Mouse (Mus musculus) megakaryocyte, embryonic 14.5 days (primary cell): Measurements from ENCODE around the gene Cdh6.

Source experiments
- FLI1 ChIP-seq: IDR thresholded peaks from 2 replicates; pipeline ENCODE4 v1.6.1; 2012; ENCODE audit warnings: low read length, inconsistent platforms, mixed read lengths
- GATA1 ChIP-seq: IDR thresholded peaks from 3 replicates; pipeline ENCODE4 v1.6.1; 2012; ENCODE audit warnings: mixed read lengths, low read length, inconsistent platforms, borderline replicate concordance

DNA sequence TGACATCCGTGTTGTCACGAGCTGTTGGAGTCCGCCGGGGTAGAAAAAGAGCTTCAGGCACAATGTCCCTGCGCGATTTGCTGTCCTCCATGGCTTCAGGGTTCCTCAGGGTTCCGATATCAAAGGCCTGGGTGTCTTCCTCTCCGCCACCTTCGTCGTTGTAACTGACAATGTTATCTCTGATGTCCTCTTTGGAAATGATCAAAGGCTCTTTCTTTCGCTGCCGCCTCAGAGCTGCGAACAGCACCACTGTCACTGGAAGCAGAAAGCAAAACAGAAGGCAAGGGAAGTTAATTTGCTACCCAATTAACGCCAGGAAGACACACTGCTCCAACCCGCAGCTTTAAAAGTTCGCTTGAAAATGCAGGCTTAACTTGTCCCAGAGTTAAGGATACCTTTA is 139.0 kb downstream of the Cdh6 start:
- TF ChIP-seq GATA1: no peak
- no peak for TF ChIP-seq FLI1
